Mouse (Mus musculus) myocyte (in vitro differentiated cells): ENCODE measurements around the gene Nptxr.

Experiments used
- E2F4 ChIP-seq: IDR thresholded peaks from one replicate; pipeline ENCODE4 v1.6.1; 2011; ENCODE audit warnings: mild to moderate bottlenecking, control low read depth, moderate library complexity; ENCODE audit not compliant: insufficient read depth
- POLR2A ChIP-seq: IDR thresholded peaks from one replicate; pipeline ENCODE4 v1.6.1; 2011; ENCODE audit warnings: low read depth, mild to moderate bottlenecking, control low read depth, moderate library complexity; ENCODE audit not compliant: insufficient read length

- TF ChIP-seq POLR2A (no peak), E2F4 (no peak)
Measured at GRCm38 (mm10) chr15:79745312-79745711, 59.3 kb downstream of the Nptxr start.
